Mouse (Mus musculus) ES-Bruce4 (cell line): Measurements from ENCODE around the gene Rapgef4. TPM values are rescaled to one million over a fixed set of nuclear protein-coding genes. Genes with fewer than 3 reads are reported as not detected.

ENCODE experiments used
- H3K27ac ChIP-seq: 2 replicates; pipeline ENCODE4 v1.5.1; 2012; ENCODE audit warnings: low read length, inconsistent platforms; ENCODE audit not compliant: insufficient read depth
- H3K27me3 ChIP-seq: 2 replicates; pipeline ENCODE4 v1.6.1; 2012; ENCODE audit warnings: mild to moderate bottlenecking, low read length, inconsistent platforms; ENCODE audit not compliant: control insufficient read depth, poor library complexity, insufficient read depth, severe bottlenecking
- H3K36me3 ChIP-seq: 2 replicates; pipeline ENCODE4 v1.6.1; 2012; ENCODE audit warnings: inconsistent platforms, mild to moderate bottlenecking, low read length, moderate library complexity; ENCODE audit not compliant: control insufficient read depth, poor library complexity, insufficient read depth, severe bottlenecking
- H3K4me1 ChIP-seq: one replicate; pipeline ENCODE4 v1.8.1; 2011; ENCODE audit warnings: low read length; ENCODE audit not compliant: control insufficient read depth, insufficient read depth
- H3K4me3 ChIP-seq: 2 replicates; pipeline ENCODE4 v1.5.1; 2011; ENCODE audit warnings: low read depth, mild to moderate bottlenecking, low read length
- H3K9ac ChIP-seq: 2 replicates; pipeline ENCODE4 v1.6.1; 2012; ENCODE audit warnings: low read depth, mild to moderate bottlenecking, inconsistent platforms; ENCODE audit not compliant: poor library complexity, severe bottlenecking
- H3K9me3 ChIP-seq: replicated peaks from 2 replicates; pipeline ENCODE4 v1.6.1; 2012; ENCODE audit warnings: mild to moderate bottlenecking, low read length, inconsistent platforms; ENCODE audit not compliant: control insufficient read depth, poor library complexity, insufficient read depth, severe bottlenecking
- CTCF ChIP-seq: IDR thresholded peaks from one replicate; pipeline ENCODE4 v1.8.1; 2011; ENCODE audit warnings: low read depth, low read length
- EP300 ChIP-seq: IDR thresholded peaks from 2 replicates; pipeline ENCODE4 v1.6.1; 2011; ENCODE audit warnings: low read depth, low read length; ENCODE audit not compliant: insufficient read depth
- POLR2A ChIP-seq: IDR thresholded peaks from one replicate; pipeline ENCODE4 v1.8.1; 2011; ENCODE audit warnings: low read length; ENCODE audit not compliant: insufficient read depth
- polyA plus RNA-seq: library from polyadenylated mRNA; stranded (reverse); fragments of >200 nt; gene quantifications from 2 replicates; pipeline ENCODE4 v1.2.4, GENCODE M21; 2011; ENCODE audit warnings: low read depth; ENCODE audit not compliant: missing spikeins, insufficient read depth, insufficient read length

Rapgef4 gene
- polyA plus RNA-seq, 1 experiment, result not detected

DNA sequence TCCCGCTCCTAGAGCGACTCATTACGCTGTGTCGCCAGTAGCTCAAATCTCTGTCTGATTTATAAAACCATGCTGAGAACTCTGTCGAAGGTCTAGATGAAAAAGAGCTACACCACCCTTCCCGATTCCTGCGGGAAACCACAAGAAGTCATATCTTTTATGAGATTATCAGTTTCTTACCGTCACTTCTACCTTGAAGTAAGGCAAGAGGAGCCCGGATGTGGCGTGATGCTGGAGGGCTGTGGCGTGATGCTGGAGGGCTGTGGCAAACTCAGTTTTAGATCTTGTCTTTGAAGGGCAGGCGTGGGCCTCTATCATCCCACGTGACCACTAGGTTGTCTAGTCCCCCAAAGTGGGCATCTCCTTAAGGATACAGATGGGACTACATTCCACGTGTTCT lies 300.9 kb downstream of the Rapgef4 start:
- Histone ChIP-seq H3K4me3 (no peak overlapping the region), H3K27me3 (no peaks in the 10 kb centered on the region), H3K9ac (no peak overlapping the region), H3K9me3 (no peaks in the 10 kb centered on the region), H3K4me1 (no peaks in the 10 kb centered on the region), H3K27ac (no peak overlapping the region), H3K36me3 (no peaks in the 10 kb centered on the region)
- no peak for TF ChIP-seq POLR2A
- TF ChIP-seq CTCF, result no peak
- TF ChIP-seq EP300, result no peak

DNA sequence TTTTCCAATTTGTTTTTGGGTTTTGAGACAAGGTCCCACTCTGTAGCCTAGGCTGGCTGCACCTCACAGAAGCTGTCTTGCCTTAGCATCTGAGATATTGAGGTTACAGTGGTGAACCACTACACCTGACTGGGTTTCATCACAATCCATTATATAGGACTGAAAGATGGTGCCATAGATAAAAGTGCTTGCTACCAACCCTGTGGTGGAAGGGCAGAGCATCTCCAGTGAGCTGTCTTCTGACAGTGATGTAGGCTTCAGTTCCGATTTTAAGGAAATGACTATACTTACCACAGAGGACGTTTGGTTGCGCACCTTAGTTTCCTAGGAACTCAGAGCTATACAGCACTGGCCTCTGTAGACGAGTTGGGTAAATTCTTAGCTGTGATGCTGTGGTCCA lies 301.7 kb downstream of the Rapgef4 start:
- no peaks in the 10 kb centered on the region for H3K36me3 ChIP-seq
- TF ChIP-seq EP300 (no peak), POLR2A (no peak), CTCF (no peak)
- H3K4me3 ChIP-seq, result no peak overlapping the region
- H3K27me3 ChIP-seq, result no peaks in the 10 kb centered on the region
- no peak overlapping the region for H3K9ac ChIP-seq
- H3K27ac ChIP-seq, result no peak overlapping the region
- no peaks in the 10 kb centered on the region for H3K4me1 ChIP-seq
- no peaks in the 10 kb centered on the region for H3K9me3 ChIP-seq

DNA sequence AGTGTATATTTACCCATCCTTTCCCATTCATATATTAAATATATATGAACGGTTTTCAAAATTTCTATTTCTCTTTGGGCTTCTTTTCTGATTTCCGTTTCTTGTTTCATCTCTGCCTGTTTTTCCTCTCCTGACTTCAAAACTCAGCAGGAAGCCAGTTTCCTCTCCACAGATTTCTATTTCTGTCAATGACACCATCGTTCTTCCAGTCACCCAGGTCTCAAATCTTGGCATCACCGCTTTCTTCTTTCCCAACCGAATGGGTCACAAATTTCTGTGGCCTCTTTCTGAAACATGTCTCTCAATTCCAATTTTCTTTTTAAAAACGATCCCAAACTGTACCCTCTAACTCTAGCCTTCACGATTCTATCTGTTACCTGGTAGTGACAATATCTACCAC lies 303.6 kb downstream of the Rapgef4 start:
- Histone ChIP-seq H3K36me3 (no peaks in the 10 kb centered on the region), H3K27ac (no peak overlapping the region), H3K9me3 (no peaks in the 10 kb centered on the region), H3K9ac (no peak overlapping the region), H3K27me3 (no peaks in the 10 kb centered on the region), H3K4me3 (no peak overlapping the region), H3K4me1 (peaks cover 1% of the 10 kb centered on the region)
- TF ChIP-seq POLR2A, result no peak
- TF ChIP-seq CTCF, result no peak
- TF ChIP-seq EP300, result no peak

DNA sequence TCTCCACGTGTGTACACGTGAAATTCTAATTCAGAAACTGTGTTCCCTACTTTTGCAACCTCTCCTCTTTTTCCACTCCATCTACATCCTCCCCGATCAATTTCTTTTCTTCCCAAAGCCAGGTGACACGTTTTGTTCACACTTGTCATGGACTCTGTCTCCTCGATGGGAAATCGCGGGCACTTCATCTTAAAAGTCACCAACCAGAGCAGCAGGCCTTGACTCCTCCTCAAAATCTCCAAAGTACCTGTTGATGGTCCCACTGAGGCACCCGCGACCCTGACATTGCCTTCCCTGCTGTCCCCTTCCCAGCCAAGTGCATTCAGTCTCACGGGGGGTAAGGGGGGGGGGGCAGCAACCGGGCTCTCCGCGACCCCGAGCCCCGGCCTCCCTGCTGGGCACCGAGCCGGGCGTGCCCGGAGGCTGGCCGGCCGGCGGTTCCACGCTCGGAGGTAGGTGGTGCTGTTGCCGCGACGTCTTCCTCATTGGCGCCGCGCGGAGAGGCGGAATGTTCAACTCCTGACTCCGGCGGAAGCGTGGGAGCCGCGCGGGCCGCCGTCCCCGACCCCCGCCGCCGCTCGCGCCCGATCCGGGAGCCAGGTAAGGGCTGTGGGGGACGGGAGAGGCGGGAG lies 304.3 kb downstream of the Rapgef4 start, which contains the start of gene Map3k20:
TSS of gene Map3k20 (plus strand) at position 382 of the 632 bp plus-strand sequence.
- Histone ChIP-seq H3K36me3 (no peaks in the 10 kb centered on the region), H3K27ac (no peak within 1 kb of the TSS), H3K9me3 (no peaks in the 10 kb centered on the region), H3K4me1 (peaks cover 1% of the 10 kb centered on the region), H3K27me3 (no peaks in the 10 kb centered on the region), H3K9ac (peak within 1 kb of the TSS; percentile 99), H3K4me3 (peak within 1 kb of the TSS; percentile 70)
- TF ChIP-seq CTCF (peak; percentile 0), POLR2A (no peak)

DNA sequence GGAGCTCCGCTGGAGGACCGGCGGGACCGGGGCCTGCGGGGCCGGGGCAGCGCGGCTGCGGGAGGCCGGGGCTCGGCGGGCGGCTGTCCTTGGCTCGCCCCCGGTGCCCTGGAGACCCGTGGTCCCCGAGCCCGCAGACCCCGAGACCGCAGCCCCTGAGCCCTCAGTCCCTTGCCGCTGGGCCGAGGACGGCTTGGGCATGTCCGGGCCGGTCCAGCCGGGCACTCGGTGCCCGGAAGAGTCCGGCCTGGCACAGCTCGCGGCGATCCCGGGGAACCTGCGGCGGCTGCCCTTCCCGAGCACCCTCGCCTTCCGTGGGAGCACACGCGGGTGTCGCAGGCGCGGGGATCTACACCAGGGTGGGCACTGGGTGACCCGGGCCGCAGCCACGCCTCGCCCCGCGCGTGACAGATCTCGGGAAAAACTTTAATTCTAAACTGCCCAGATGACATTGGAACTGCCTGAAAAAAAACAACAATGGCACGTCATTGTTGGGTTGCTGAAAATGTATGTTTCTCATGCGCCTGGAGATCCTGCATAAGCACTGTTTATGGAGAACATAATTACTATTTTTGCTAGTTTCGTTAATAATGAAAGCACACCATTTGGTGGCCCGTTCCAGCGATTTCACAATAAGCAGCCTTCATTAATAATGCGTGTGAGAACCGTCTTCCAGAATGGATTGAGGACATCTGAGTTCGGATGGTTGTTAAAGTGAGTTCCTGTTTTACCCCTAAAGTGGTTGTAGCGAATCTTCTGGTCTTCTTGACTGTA lies 305.0 kb downstream of the Rapgef4 start:
- H3K36me3 ChIP-seq, result no peaks in the 10 kb centered on the region
- H3K27me3 ChIP-seq, result no peaks in the 10 kb centered on the region
- peaks cover 1% of the 10 kb centered on the region for H3K4me1 ChIP-seq
- peak overlapping the region; percentile 70 for H3K4me3 ChIP-seq
- TF ChIP-seq EP300 (no peak), CTCF (no peak)
- no peak overlapping the region for H3K27ac ChIP-seq
- H3K9ac ChIP-seq, result peak overlapping the region; percentile 99
- no peaks in the 10 kb centered on the region for H3K9me3 ChIP-seq

DNA sequence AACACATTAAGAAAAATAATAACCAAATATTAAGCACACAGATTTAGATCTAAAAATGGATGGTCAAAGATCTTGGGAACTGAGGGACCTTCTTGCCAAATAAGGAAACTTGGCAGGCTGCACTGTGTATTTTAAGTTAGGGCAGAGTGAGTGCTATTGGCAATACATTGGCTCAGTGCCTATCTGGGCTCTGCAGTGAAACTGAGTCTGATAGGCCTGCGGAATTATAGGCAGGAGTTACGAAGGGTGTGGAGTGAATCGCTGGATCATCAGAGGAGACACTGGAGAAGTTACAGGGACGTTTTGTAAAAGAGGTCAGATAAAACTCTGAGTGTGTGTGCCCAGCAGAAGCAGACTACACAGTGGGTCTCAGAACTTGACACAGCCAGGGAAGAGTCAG lies 306.1 kb downstream of the Rapgef4 start:
- Histone ChIP-seq H3K4me1 (peaks cover 1% of the 10 kb centered on the region), H3K36me3 (no peaks in the 10 kb centered on the region), H3K27me3 (no peaks in the 10 kb centered on the region), H3K27ac (no peak overlapping the region), H3K4me3 (no peak overlapping the region), H3K9me3 (no peaks in the 10 kb centered on the region), H3K9ac (no peak overlapping the region)
- TF ChIP-seq POLR2A (no peak), EP300 (no peak), CTCF (no peak)
